Mouse (Mus musculus): ENCODE measurements around the gene Tubd1.

DNA sequence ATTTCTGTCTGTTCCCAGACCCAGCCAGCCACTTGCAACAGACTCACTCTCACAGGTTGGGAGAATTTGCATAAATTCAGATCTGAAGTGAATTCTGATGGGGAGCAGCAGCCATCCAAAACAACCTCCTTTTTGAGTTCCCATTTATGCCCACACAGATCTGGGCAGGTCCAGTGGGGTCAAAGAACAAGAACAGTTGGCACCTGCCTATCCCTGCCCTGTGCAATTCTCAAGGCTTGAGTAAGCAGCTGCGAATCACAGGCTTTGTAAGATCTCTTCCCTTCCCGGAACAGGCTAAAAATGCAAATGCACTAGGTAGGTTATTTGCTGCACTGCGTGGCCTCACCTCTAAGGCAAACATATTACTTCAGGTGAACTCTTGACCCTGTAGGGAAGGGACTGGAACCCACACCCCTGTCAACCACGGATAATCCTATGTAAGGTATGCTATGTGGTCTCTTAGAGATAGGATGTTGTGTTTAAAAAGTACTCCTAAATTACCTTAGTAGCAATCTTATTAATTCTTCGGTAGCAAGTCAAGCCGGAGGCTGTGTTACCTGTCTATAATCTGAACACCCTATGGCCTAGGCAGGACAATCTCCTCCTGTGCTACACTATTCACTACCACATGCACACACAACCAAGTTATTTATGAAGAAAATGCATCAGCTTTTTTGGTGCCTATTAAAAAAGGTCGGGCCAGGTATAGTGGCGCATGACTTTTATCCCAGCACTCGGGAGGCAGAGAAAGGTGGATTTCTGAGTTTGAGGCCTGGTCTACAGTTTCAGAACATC lies 35.7 kb downstream of the Tubd1 start:
- TF ChIP-seq POLR2A (IDR thresholded peaks at IDR 0.05; ENCODE audit: low read depth, low read length) (no peak), CTCF (IDR thresholded peaks at IDR 0.05; ENCODE audit: extremely low read depth, insufficient read length, insufficient replicate concordance, low read depth, low read length) (no peak)
